Mouse (Mus musculus): ENCODE measurements around the gene Gpr107. TPM values are rescaled to one million over a fixed set of nuclear protein-coding genes. Genes with fewer than 3 reads are reported as not detected.
A peak's percentile ranks its signal among the peaks of the same experiment; 100 is the strongest.

The Gpr107 gene
- polyA plus RNA-seq, 2 experiments = 5.4 to 8.6 TPM

DNA sequence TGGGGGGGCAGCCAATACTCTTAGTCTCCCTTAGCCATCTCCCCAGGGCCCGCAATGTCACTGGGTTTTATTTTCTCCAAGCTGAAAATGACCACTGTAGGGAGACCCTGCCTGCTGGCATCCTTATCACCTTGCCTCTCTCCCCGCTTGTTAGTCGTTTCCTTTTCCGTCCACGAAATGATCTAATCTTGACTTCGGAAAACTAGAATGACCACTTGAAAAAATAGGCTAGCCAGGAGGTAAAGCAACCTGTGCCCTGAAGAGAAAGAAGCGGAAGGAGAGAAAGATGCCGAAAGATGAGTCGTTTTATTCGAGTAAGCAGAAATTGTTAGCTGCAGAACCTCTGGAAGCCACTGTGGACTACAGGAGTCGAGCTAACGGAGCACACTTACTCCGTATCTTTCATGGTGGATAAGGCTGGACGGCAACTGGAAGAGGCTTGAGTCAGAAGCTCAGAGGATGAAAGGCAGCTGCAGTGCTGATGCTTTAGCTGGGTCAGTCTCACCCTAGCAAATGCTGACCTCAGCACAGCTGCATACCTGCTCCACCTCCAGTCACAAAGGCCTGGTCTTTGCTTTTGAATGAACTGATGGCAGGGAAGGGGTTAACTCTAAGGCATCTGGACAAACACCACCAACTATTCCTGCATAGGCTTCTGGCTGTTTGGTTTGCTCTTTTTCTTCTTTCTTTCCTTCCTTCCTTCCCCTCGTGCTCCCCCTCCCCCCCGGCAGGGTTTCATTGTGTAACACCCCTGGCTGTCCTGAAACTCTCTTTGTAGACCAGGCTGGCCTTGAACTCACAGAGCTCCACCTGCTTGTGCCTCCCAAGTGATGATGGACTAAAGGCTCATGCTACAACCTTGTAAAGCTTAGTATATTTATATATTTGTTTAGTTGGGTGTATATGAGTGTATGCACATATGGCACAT, 8.1 kb upstream of the Gpr107 start:
- no peak for DNase-seq (ENCODE audit: low read depth in 3 of 3, low spot score in 3 of 3)
- ATAC-seq (ENCODE audit: insufficient read depth) = no peak
- Histone ChIP-seq H3K4me2 (ENCODE audit: low read depth) (peak overlapping the region; percentile 37), H3K36me3 (replicated peaks; ENCODE audit: control insufficient read depth, insufficient read depth, low read depth) (no peaks in the 10 kb centered on the region), H3K4me3 (ENCODE audit: insufficient read depth in 1 of 2, low read depth in 2 of 2, low read length in 2 of 2) (peak overlapping the region; percentile 1 to 26; a peak in 3 of 4 replicates), H3K4me1 (replicated peaks; ENCODE audit: control insufficient read depth in 2 of 2, insufficient read depth in 2 of 2, low read length in 1 of 2) (peaks cover 7 to 18% of the 10 kb centered on the region in 2 experiments), H3K27me3 (ENCODE audit: control insufficient read depth, insufficient read depth, low read length) (peaks cover 2% of the 10 kb centered on the region; the same call in 1 of the 2 replicates), H3K27ac (no peak overlapping the region; the same call in 1 of the 2 replicates), H3K9ac (replicated peaks) (no peak overlapping the region; the same call in 1 of the 2 replicates), H3K9me3 (ENCODE audit: control insufficient read depth, low read length) (no peaks in the 10 kb centered on the region)
- TF ChIP-seq CTCF (IDR thresholded peaks at IDR 0.05; ENCODE audit: low read depth) (no peak), EP300 (IDR thresholded peaks at IDR 0.05; ENCODE audit: low read depth) (no peak)
- WGBS (ENCODE audit: insufficient replicate concordance) = 18% methylated on average over 16 of the region's 16 CpGs

DNA sequence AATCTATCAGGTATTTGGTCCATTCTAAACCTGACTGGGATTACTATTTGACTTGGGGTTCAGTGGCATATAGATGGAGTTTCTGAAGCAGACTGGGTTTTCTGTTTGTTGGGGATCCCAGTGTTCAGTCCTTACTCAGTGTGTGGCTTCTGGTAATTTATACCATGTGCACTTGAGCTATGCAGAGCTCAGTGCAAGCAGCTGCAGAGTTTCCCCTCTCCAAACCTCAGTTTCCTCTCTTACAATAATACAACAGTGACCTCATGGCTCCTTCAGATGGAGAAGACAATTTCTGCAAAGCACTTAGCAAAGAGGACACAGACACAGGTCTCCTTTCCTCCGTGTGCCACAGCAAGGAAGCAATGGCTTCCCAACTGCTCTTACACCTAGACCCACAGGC, 7.2 kb upstream of the Gpr107 start:
- Histone ChIP-seq H3K27ac (no peak overlapping the region), H3K27me3 (ENCODE audit: control insufficient read depth, insufficient read depth, low read length) (peaks cover 2% of the 10 kb centered on the region; the same call in 1 of the 2 replicates), H3K9ac (replicated peaks) (no peak overlapping the region), H3K4me2 (ENCODE audit: low read depth) (no peak overlapping the region), H3K9me3 (ENCODE audit: control insufficient read depth, low read length) (no peaks in the 10 kb centered on the region), H3K4me3 (ENCODE audit: insufficient read depth in 1 of 2, low read depth in 2 of 2, low read length in 2 of 2) (no peak overlapping the region), H3K4me1 (replicated peaks; ENCODE audit: control insufficient read depth in 2 of 2, insufficient read depth in 2 of 2, low read length in 1 of 2) (peaks cover 7 to 15% of the 10 kb centered on the region in 2 experiments), H3K36me3 (replicated peaks; ENCODE audit: control insufficient read depth, insufficient read depth, low read depth) (no peaks in the 10 kb centered on the region)
- no peak for TF ChIP-seq EP300 (IDR thresholded peaks at IDR 0.05; ENCODE audit: low read depth)
- TF ChIP-seq CTCF (IDR thresholded peaks at IDR 0.05; ENCODE audit: low read depth) = no peak
- DNase-seq (ENCODE audit: low read depth in 3 of 3, low spot score in 3 of 3) (no peak), ATAC-seq (ENCODE audit: insufficient read depth) (no peak)
- WGBS (ENCODE audit: insufficient replicate concordance) = 29% methylated on average over 1 of the region's 1 CpGs

DNA sequence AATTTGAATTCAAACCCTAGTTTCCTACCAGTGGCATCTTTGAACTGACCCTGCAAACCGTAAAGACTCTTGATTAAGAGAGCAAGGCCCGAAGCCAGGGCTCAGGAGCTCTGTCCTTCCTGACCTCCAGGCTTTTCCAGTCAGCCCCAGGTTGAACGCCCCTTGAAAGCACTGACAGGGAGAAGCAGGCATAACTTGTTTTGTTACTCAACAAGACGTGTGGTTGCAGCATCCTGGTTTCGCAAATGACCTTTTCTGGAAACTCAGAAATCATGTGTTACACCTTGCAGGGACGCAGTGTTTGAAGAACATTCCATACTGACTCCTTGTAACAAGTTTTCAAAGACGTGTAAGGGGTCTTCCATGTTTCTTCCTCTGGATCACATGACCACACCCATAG, 5.1 kb upstream of the Gpr107 start:
- Histone ChIP-seq H3K4me1 (replicated peaks; ENCODE audit: control insufficient read depth in 2 of 2, insufficient read depth in 2 of 2, low read length in 1 of 2) (peaks cover 6 to 10% of the 10 kb centered on the region in 2 experiments), H3K27ac (no peak overlapping the region), H3K4me3 (ENCODE audit: insufficient read depth in 1 of 2, low read depth in 2 of 2, low read length in 2 of 2) (no peak overlapping the region), H3K36me3 (replicated peaks; ENCODE audit: control insufficient read depth, insufficient read depth, low read depth) (no peaks in the 10 kb centered on the region; the same call in 1 of the 2 replicates), H3K4me2 (ENCODE audit: low read depth) (no peak overlapping the region), H3K27me3 (ENCODE audit: control insufficient read depth, insufficient read depth, low read length) (no peaks in the 10 kb centered on the region), H3K9ac (replicated peaks) (no peak overlapping the region), H3K9me3 (ENCODE audit: control insufficient read depth, low read length) (no peaks in the 10 kb centered on the region)
- no peak for TF ChIP-seq EP300 (IDR thresholded peaks at IDR 0.05; ENCODE audit: low read depth)
- TF ChIP-seq CTCF (IDR thresholded peaks at IDR 0.05; ENCODE audit: low read depth) = no peak
- 66% methylated on average over 7 of the region's 7 CpGs for WGBS (ENCODE audit: insufficient replicate concordance)
- DNase-seq (ENCODE audit: low read depth in 3 of 3, low spot score in 3 of 3) (no peak), ATAC-seq (ENCODE audit: insufficient read depth) (no peak)

DNA sequence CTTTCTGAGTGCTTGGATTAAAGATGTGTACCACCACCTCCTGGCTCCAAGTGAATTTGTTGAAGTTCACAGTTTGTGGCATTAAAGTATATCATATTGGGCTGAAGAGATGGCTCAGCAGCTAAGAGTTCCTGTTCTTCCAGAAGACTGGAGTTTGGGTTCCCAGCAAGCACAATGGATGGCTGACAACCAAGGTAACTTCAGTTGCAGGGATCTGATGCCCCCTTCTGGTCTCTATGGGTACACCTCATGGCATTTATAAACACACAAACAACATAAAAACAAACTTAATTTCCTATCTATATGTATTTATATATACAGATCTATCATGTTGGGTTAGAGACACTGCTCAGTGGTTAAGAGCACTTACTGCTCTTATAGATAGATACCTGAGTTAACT, 1.4 kb upstream of the Gpr107 start:
- ATAC-seq (ENCODE audit: insufficient read depth) (no peak), DNase-seq (ENCODE audit: low read depth in 3 of 3, low spot score in 3 of 3) (no peak)
- Histone ChIP-seq H3K27me3 (ENCODE audit: control insufficient read depth, insufficient read depth, low read length) (no peaks in the 10 kb centered on the region), H3K27ac (no peak overlapping the region), H3K4me1 (replicated peaks; ENCODE audit: control insufficient read depth in 2 of 2, insufficient read depth in 2 of 2, low read length in 1 of 2) (peaks cover 12 to 17% of the 10 kb centered on the region in 2 experiments), H3K4me3 (ENCODE audit: insufficient read depth in 1 of 2, low read depth in 2 of 2, low read length in 2 of 2) (no peak overlapping the region), H3K36me3 (replicated peaks; ENCODE audit: control insufficient read depth, insufficient read depth, low read depth) (no peaks in the 10 kb centered on the region; the same call in 1 of the 2 replicates), H3K9me3 (ENCODE audit: control insufficient read depth, low read length) (no peaks in the 10 kb centered on the region), H3K4me2 (ENCODE audit: low read depth) (no peak overlapping the region), H3K9ac (replicated peaks) (no peak overlapping the region)
- TF ChIP-seq EP300 (IDR thresholded peaks at IDR 0.05; ENCODE audit: low read depth) (no peak), CTCF (IDR thresholded peaks at IDR 0.05; ENCODE audit: low read depth) (peak; percentile 58)

DNA sequence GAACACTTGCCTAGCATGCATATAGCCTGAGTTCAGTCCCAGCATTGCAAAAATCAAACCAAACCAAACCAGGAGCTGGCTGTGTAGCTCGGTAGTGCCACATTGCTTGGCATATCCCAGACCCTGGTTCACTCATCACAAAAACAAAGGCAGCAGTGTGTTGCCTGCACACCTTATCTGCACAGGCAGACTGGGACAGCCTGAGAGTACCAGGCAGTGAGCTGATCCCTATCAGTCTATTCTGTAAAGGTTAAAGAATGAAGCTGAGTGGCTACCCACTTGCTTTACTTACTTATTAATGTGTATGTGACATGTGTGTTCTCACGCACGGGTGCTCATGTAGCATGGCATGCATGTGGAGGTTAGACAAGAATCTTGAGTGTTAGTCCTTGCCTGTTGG, 4.7 kb downstream of the Gpr107 start:
- WGBS (ENCODE audit: insufficient replicate concordance) = 38% methylated on average over 3 of the region's 3 CpGs
- Histone ChIP-seq H3K9ac (replicated peaks) (no peak overlapping the region), H3K36me3 (replicated peaks; ENCODE audit: control insufficient read depth, insufficient read depth, low read depth) (no peaks in the 10 kb centered on the region), H3K4me2 (ENCODE audit: low read depth) (peak overlapping the region; percentile 1; the same call in 1 of the 2 replicates), H3K4me3 (ENCODE audit: insufficient read depth in 1 of 2, low read depth in 2 of 2, low read length in 2 of 2) (no peak overlapping the region), H3K27ac (no peak overlapping the region), H3K4me1 (replicated peaks; ENCODE audit: control insufficient read depth in 2 of 2, insufficient read depth in 2 of 2, low read length in 1 of 2) (peaks cover 38 to 50% of the 10 kb centered on the region in 2 experiments), H3K27me3 (ENCODE audit: control insufficient read depth, insufficient read depth, low read length) (no peaks in the 10 kb centered on the region), H3K9me3 (ENCODE audit: control insufficient read depth, low read length) (no peaks in the 10 kb centered on the region)
- TF ChIP-seq EP300 (IDR thresholded peaks at IDR 0.05; ENCODE audit: low read depth) = peak; percentile 43; the same call in 1 of the 2 replicates
- TF ChIP-seq CTCF (IDR thresholded peaks at IDR 0.05; ENCODE audit: low read depth) = no peak
- peak in 2 of 3 experiments; percentile 22 to 37 for DNase-seq (ENCODE audit: low read depth in 3 of 3, low spot score in 3 of 3)
- peak; percentile 62 for ATAC-seq (ENCODE audit: insufficient read depth)

All from liver, embryonic 14.5 days (tissue).